Mouse (Mus musculus) heart, postnatal 0 days (tissue): ENCODE results near the gene Olfr1375. TPM values are rescaled to one million over a fixed set of nuclear protein-coding genes. Genes with fewer than 3 reads are reported as not detected.
"Not testable (repeated sequence)": the region's sequence is repeated elsewhere in the genome, so short reads cannot be mapped to it uniquely, and the experiment has no call there.

Experiments
- ATAC-seq: fragments of 200-750 bp; cut with Nextera tagmentation; 2 replicates; pipeline ENCODE4 v1.8.0; 2017; ENCODE audit warnings: low read depth, moderate number of reproducible peaks, moderate library complexity; ENCODE audit not compliant: insufficient read depth
- DNase-seq: peaks from one replicate; pipeline ENCODE4 v3.0.0-alpha.2; 2016; ENCODE audit warnings: low spot score
- H3K27ac ChIP-seq: fragments of 300-500 bp; sonication (generic); 2 replicates; pipeline ENCODE4 v1.5.1; 2014; ENCODE audit warnings: low read depth, mild to moderate bottlenecking
- H3K27me3 ChIP-seq: fragments of 300-500 bp; sonication (generic); 2 replicates; pipeline ENCODE4 v1.6.1; 2014; ENCODE audit warnings: low read length, mixed read lengths; ENCODE audit not compliant: control insufficient read depth, insufficient read depth
- H3K36me3 ChIP-seq: fragments of 300-500 bp; sonication (generic); replicated peaks from 2 replicates; pipeline ENCODE4 v1.6.1; 2014; ENCODE audit warnings: low read length, mixed read lengths; ENCODE audit not compliant: control insufficient read depth, insufficient read depth
- H3K4me1 ChIP-seq: fragments of 300-500 bp; sonication (generic); 2 replicates; pipeline ENCODE4 v1.6.1; 2014; ENCODE audit warnings: antibody characterized with exemption; ENCODE audit not compliant: control insufficient read depth, insufficient read depth
- H3K4me2 ChIP-seq: fragments of 300-500 bp; sonication (generic); 2 replicates; pipeline ENCODE4 v1.6.1; 2014; ENCODE audit warnings: low read depth, mild to moderate bottlenecking, low read length, moderate library complexity
- H3K4me3 ChIP-seq: fragments of 300-500 bp; sonication (generic); 2 replicates; pipeline ENCODE4 v1.5.1; 2014; ENCODE audit warnings: low read depth, low read length
- H3K9ac ChIP-seq: fragments of 300-500 bp; sonication (generic); replicated peaks from 2 replicates; pipeline ENCODE4 v1.6.1; 2014; ENCODE audit warnings: low read depth, low read length, mixed read lengths
- H3K9me3 ChIP-seq: fragments of 300-500 bp; sonication (generic); replicated peaks from 2 replicates; pipeline ENCODE4 v1.6.1; 2016; ENCODE audit warnings: low read length; ENCODE audit not compliant: control insufficient read depth
- CTCF ChIP-seq: IDR thresholded peaks from 2 replicates; pipeline ENCODE4 v1.5.1; 2016; ENCODE audit warnings: antibody characterized with exemption, control low read depth, low read depth
- EP300 ChIP-seq: IDR thresholded peaks from 2 replicates; pipeline ENCODE4 v1.6.1; 2016; ENCODE audit warnings: antibody characterized with exemption, low read depth
- WGBS: fragments of 180-500 bp; shearing (Covaris S2); extraction: QIAGEN DNeasy Blood & Tissue Kit; methylation state at CpG from one replicate; pipeline ENCODE4 v1.1.7; 2014; 5-methylcytosine and 5-hydroxymethylcytosine counted together
- polyA plus RNA-seq: library from polyadenylated mRNA; unstranded; fragments of >200 nt; fragmentation: Nextera tagmentation; extraction: Ambion mirVana; gene quantifications from 2 replicates; pipeline ENCODE4 v1.2.1, GENCODE M21; 2015
- total RNA-seq: library from RNA; depleted of rRNA; stranded (reverse); fragments of >200 nt; gene quantifications from 2 replicates; pipeline ENCODE4 v1.2.3, GENCODE M21; 2014; ENCODE audit warnings: low replicate concordance; rRNA removed

The Olfr1375 gene
- total RNA-seq, result not detected in 2 replicates
- polyA plus RNA-seq, result not detected in 2 replicates

- not testable (repeated sequence) for H3K4me3 ChIP-seq, DNase-seq, H3K4me1 ChIP-seq, H3K27ac ChIP-seq, ATAC-seq, H3K9ac ChIP-seq, H3K9me3 ChIP-seq, H3K36me3 ChIP-seq, H3K4me2 ChIP-seq, H3K27me3 ChIP-seq
- WGBS, result 55% methylated on average over 3 of the region's 3 CpGs
Observed at GRCm38 (mm10) chr11:51047809-51048208, at the start of gene Olfr1375. Olfr1375 (plus strand) TSS chr11:51048109.

- no peaks in the 10 kb centered on the region for H3K9me3 ChIP-seq
- H3K4me1 ChIP-seq, result no peaks in the 10 kb centered on the region
- no peaks in the 10 kb centered on the region for H3K36me3 ChIP-seq
- no peak within 1 kb of the TSS for H3K9ac ChIP-seq
- H3K27ac ChIP-seq, result no peak within 1 kb of the TSS
- TF ChIP-seq EP300, result no peak
- TF ChIP-seq CTCF, result no peak
- 62% methylated on average over 5 of the region's 5 CpGs for WGBS
- H3K27me3 ChIP-seq, result no peaks in the 10 kb centered on the region
- no peak within 1 kb of the TSS for H3K4me2 ChIP-seq
- DNase-seq (no peak), ATAC-seq (no peak)
- H3K4me3 ChIP-seq, result no peak within 1 kb of the TSS
Observed at GRCm38 (mm10) chr11:51003296-51003695, 44.6 kb upstream of the Olfr1375 start, which contains the start of gene Olfr51. Olfr51 (plus strand) TSS chr11:51003596.

GRCm38 (mm10) chr11:51011821-51012220 lies 36.1 kb upstream of the Olfr1375 start:
- no peak overlapping the region for H3K27ac ChIP-seq
- no peak for TF ChIP-seq EP300
- TF ChIP-seq CTCF, result no peak
- H3K9me3 ChIP-seq, result no peaks in the 10 kb centered on the region
- H3K9ac ChIP-seq, result no peak overlapping the region
- H3K4me1 ChIP-seq, result no peaks in the 10 kb centered on the region
- no peaks in the 10 kb centered on the region for H3K36me3 ChIP-seq
- no peaks in the 10 kb centered on the region for H3K27me3 ChIP-seq
- DNase-seq, result peak; percentile 50
- 0 out of 2 replicates have a peak, but pooled peaks have one; percentile 36 for ATAC-seq
- H3K4me2 ChIP-seq, result no peak overlapping the region
- 16% methylated on average over 5 of the region's 5 CpGs for WGBS
- H3K4me3 ChIP-seq, result no peak overlapping the region

- WGBS, result 57% methylated on average over 1 of the region's 1 CpGs
- Histone ChIP-seq H3K27me3 (no peaks in the 10 kb centered on the region), H3K9ac (no peak within 1 kb of the TSS), H3K36me3 (no peaks in the 10 kb centered on the region), H3K27ac (no peak within 1 kb of the TSS), H3K4me1 (no peaks in the 10 kb centered on the region), H3K9me3 (no peaks in the 10 kb centered on the region), H3K4me3 (no peak within 1 kb of the TSS), H3K4me2 (no peak within 1 kb of the TSS)
- TF ChIP-seq CTCF (no peak), EP300 (no peak)
- no peak for DNase-seq
- ATAC-seq, result no peak
Observed at GRCm38 (mm10) chr11:51013936-51014335, 34.0 kb upstream of the Olfr1375 start, which contains the start of gene Olfr54. Olfr54 (plus strand) TSS chr11:51014236.

GRCm38 (mm10) chr11:51016341-51016740 lies 31.6 kb upstream of the Olfr1375 start:
- Histone ChIP-seq H3K9me3 (no peaks in the 10 kb centered on the region), H3K27me3 (no peaks in the 10 kb centered on the region), H3K4me1 (no peaks in the 10 kb centered on the region), H3K4me3 (no peak overlapping the region), H3K9ac (no peak overlapping the region), H3K36me3 (no peaks in the 10 kb centered on the region), H3K27ac (no peak overlapping the region), H3K4me2 (no peak overlapping the region)
- 35% methylated on average over 2 of the region's 2 CpGs for WGBS
- TF ChIP-seq CTCF, result no peak
- no peak for TF ChIP-seq EP300
- no peak for ATAC-seq
- DNase-seq, result no peak

GRCm38 (mm10) chr11:51026811-51027210 lies 21.1 kb upstream of the Olfr1375 start:
- not testable (repeated sequence) for H3K27me3 ChIP-seq, H3K4me1 ChIP-seq, H3K36me3 ChIP-seq, H3K4me2 ChIP-seq, H3K4me3 ChIP-seq, DNase-seq, H3K9me3 ChIP-seq, H3K9ac ChIP-seq, H3K27ac ChIP-seq, ATAC-seq
- 81% methylated on average over 11 of the region's 11 CpGs for WGBS

GRCm38 (mm10) chr11:51029381-51029780 lies 18.5 kb upstream of the Olfr1375 start:
- H3K36me3 ChIP-seq, H3K4me3 ChIP-seq, ATAC-seq: not testable (repeated sequence)

More at GRCm38 (mm10) chr11:51029381-51029780, 18.5 kb upstream of the Olfr1375 start:
- not testable (repeated sequence) for H3K27ac ChIP-seq, H3K9me3 ChIP-seq, H3K9ac ChIP-seq, DNase-seq, H3K4me2 ChIP-seq, H3K27me3 ChIP-seq, H3K4me1 ChIP-seq
- WGBS, result 73% methylated on average over 8 of the region's 8 CpGs
